Mouse (Mus musculus): ENCODE results near the gene Gm20683. TPM values are rescaled to one million over a fixed set of nuclear protein-coding genes. Genes with fewer than 3 reads are reported as not detected.
A peak's percentile ranks its signal among the peaks of the same experiment; 100 is the strongest.

Gm20683 gene
- polyA plus RNA-seq, 1 experiment from 2014 or later, result 1.6 TPM

DNA sequence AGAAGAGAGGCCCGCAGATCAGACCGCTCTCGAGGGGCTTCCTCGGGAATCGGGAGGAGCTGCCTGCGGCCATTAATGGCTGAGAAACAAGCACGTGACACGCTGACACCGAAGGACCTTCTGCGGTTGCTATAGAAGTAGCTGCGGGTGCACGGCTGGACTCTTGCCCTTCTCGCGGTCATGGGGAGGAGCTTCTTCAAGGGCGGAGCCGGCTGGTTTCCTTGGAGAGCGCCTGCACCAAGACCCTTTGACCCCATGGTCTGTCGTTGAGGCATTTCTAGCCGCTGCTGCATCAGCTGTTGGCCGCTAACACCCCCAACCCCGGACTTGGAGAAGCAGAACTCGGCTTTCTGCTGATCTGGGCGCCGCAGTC is 8.3 kb downstream of the Gm20683 start, which contains the start of gene Stub1:
Stub1 (minus strand) TSS at position 114 of the 373 bp plus-strand sequence.
- Histone ChIP-seq H3K4me2 (ENCODE audit: low read length) (peak within 1 kb of the TSS; percentile 97), H3K4me3 (ENCODE audit: low read depth, low read length) (peak within 1 kb of the TSS; percentile 61), H3K9ac (ENCODE audit: low read length) (peak within 1 kb of the TSS; percentile 69), H3K27ac (ENCODE audit: low read depth) (peak within 1 kb of the TSS; percentile 94), H3K4me1 (replicated peaks; ENCODE audit: control insufficient read depth, insufficient read depth, low read length) (peaks cover 52% of the 10 kb centered on the region), H3K9me3 (ENCODE audit: control insufficient read depth, low read length) (no peaks in the 10 kb centered on the region), H3K36me3 (ENCODE audit: control insufficient read depth, insufficient read depth, low read length) (peaks cover 35% of the 10 kb centered on the region), H3K27me3 (replicated peaks; ENCODE audit: control insufficient read depth, insufficient read depth, low read length) (no peaks in the 10 kb centered on the region)
- WGBS, result under 1% methylated on average over 24 of the region's 24 CpGs
- no peak for DNase-seq (ENCODE audit: low spot score)
- peak; percentile 59 for ATAC-seq (replicated peaks; ENCODE audit: low FRiP score, low TSS enrichment, low read depth)

DNA sequence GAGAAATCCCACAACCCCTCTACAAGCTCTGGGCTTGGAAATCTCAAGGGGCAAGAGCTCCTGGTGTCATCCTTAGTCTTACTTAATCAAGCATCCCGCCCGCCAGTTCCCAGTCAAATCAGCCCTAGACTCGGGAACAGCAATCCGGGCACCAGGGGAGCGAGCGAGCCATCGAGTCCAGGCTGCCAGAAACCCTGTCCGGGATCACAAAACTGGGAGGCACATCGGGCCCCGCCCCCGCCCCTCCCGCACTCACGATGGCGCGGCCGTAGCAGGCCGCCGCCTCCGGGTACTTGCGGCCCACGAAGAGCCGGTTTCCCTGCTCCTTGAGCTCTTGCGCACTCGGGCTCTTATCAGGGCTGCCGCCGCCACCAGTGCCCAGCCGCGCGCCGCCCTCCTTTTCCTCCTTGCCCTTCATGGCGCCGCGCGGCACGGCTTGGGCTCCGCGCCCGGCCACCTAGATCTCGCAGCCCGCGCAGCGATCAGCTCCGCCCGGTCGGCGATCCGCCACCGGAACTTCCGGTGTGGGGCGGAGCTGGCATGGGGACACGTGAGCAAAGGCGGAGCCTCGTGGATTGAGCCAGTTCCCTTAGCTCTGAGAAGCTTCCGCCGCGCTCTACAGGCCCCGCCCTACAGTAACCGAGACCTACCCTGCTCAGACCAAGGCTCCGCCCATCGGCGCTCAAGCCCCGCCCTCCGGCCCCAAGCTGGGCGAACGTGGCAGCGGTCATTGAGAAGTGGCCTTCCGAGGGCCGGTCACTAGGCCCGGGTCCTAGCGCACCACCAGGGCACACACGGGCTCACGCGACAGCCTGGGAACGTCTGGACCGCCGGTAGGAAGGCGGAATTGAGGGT is 8.9 kb downstream of the Gm20683 start:
- Histone ChIP-seq H3K36me3 (ENCODE audit: control insufficient read depth, insufficient read depth, low read length) (peaks cover 34% of the 10 kb centered on the region), H3K4me3 (ENCODE audit: low read depth, low read length) (peak overlapping the region; percentile 61), H3K9me3 (ENCODE audit: control insufficient read depth, low read length) (no peaks in the 10 kb centered on the region), H3K27me3 (replicated peaks; ENCODE audit: control insufficient read depth, insufficient read depth, low read length) (no peaks in the 10 kb centered on the region), H3K4me1 (replicated peaks; ENCODE audit: control insufficient read depth, insufficient read depth, low read length) (peaks cover 55% of the 10 kb centered on the region), H3K9ac (ENCODE audit: low read length) (peak overlapping the region; percentile 69), H3K4me2 (ENCODE audit: low read length) (peak overlapping the region; percentile 97), H3K27ac (ENCODE audit: low read depth) (peak overlapping the region; percentile 94)
- DNase-seq (ENCODE audit: low spot score), result peak; percentile 100
- ATAC-seq (replicated peaks; ENCODE audit: low FRiP score, low TSS enrichment, low read depth), result peak; percentile 87
- WGBS, result under 1% methylated on average over 77 of the region's 77 CpGs

DNA sequence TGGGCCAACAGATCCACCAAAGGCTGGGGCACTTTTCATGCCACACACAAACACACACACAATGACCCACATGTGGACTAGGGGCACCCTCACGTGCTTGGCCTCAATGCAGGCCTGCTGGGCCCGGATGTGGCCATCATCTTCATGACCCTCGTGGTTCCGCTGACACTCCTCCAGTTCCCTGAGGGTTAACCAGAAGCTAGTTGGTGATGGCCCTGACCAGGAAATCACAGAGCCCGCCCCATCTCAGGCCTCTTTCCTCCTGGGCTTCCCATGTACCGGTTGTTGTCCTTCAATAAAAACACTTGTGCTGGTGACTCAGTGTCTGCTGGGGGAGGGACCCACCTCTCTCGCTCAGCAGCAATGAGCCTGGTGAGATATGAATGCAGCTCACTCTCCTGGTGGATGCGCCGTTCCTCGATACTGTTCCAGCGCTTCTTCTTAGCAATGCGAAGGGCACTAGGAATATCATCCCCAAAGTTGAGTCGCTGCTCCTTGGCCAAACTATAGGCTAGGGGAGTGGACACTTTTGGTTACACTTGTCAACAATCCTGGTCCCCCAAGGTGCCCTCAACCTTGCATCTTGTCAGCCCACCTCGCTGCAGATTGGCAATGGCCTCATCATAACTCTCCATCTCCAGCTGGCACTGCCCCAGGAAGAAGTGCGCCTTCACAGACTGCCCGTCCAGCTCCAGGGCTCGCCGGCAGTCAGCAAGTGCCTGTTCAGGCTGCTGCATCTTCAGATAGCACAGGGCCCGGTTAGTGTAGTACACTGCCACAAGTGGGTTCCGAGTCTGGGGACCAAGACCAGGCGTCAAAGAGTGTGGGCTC is 9.9 kb downstream of the Gm20683 start:
- no peak for DNase-seq (ENCODE audit: low spot score)
- no peaks in the 10 kb centered on the region for H3K9me3 ChIP-seq (ENCODE audit: control insufficient read depth, low read length)
- H3K36me3 ChIP-seq (ENCODE audit: control insufficient read depth, insufficient read depth, low read length), result peaks cover 40% of the 10 kb centered on the region
- H3K27ac ChIP-seq (ENCODE audit: low read depth), result peak overlapping the region; percentile 94
- peak overlapping the region; percentile 61 for H3K4me3 ChIP-seq (ENCODE audit: low read depth, low read length)
- no peak for ATAC-seq (replicated peaks; ENCODE audit: low FRiP score, low TSS enrichment, low read depth)
- peak overlapping the region; percentile 68 for H3K9ac ChIP-seq (ENCODE audit: low read length)
- WGBS, result 52% methylated on average over 21 of the region's 21 CpGs
- H3K4me2 ChIP-seq (ENCODE audit: low read length), result peak overlapping the region; percentile 97
- peaks cover 51% of the 10 kb centered on the region for H3K4me1 ChIP-seq (replicated peaks; ENCODE audit: control insufficient read depth, insufficient read depth, low read length)
- H3K27me3 ChIP-seq (replicated peaks; ENCODE audit: control insufficient read depth, insufficient read depth, low read length), result no peaks in the 10 kb centered on the region

DNA sequence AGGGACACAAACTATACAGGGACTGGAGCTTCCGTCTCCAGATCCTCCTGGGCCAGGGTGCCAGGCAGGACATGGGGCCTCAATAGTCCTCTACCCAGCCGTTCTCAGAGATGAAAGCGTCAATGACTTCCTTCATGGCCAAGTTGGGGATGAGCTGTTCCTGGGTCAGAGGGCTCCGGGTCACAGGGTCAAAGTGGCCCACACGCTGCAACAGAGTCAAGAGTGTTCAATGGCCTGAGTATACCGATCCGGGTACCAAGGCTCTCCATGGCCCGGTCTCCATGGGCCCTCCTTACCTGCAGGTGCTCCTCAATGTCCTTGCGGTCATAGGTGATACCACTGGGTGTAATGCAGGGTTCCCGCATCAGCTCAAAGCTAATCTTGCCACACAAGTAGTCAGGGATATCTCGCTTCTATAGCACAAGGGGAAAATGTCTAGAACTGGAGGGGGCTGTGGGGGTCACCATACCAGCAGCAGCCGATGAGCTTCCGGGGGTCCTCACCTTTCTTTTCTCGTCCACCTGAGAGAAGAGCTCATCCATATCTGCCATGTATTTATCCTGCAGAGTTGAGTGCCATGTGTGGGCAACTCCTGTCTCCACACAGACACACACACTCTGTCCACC is 10.6 kb downstream of the Gm20683 start:
- no peak overlapping the region for H3K9ac ChIP-seq (ENCODE audit: low read length)
- H3K4me1 ChIP-seq (replicated peaks; ENCODE audit: control insufficient read depth, insufficient read depth, low read length), result peaks cover 44% of the 10 kb centered on the region
- ATAC-seq (replicated peaks; ENCODE audit: low FRiP score, low TSS enrichment, low read depth) (no peak), DNase-seq (ENCODE audit: low spot score) (no peak)
- 84% methylated on average over 14 of the region's 14 CpGs for WGBS
- H3K9me3 ChIP-seq (ENCODE audit: control insufficient read depth, low read length), result no peaks in the 10 kb centered on the region
- no peaks in the 10 kb centered on the region for H3K27me3 ChIP-seq (replicated peaks; ENCODE audit: control insufficient read depth, insufficient read depth, low read length)
- no peak overlapping the region for H3K4me3 ChIP-seq (ENCODE audit: low read depth, low read length)
- H3K36me3 ChIP-seq (ENCODE audit: control insufficient read depth, insufficient read depth, low read length), result peaks cover 46% of the 10 kb centered on the region
- no peak overlapping the region for H3K27ac ChIP-seq (ENCODE audit: low read depth)
- peak overlapping the region; percentile 97; the same call in 1 of the 2 replicates for H3K4me2 ChIP-seq (ENCODE audit: low read length)

DNA sequence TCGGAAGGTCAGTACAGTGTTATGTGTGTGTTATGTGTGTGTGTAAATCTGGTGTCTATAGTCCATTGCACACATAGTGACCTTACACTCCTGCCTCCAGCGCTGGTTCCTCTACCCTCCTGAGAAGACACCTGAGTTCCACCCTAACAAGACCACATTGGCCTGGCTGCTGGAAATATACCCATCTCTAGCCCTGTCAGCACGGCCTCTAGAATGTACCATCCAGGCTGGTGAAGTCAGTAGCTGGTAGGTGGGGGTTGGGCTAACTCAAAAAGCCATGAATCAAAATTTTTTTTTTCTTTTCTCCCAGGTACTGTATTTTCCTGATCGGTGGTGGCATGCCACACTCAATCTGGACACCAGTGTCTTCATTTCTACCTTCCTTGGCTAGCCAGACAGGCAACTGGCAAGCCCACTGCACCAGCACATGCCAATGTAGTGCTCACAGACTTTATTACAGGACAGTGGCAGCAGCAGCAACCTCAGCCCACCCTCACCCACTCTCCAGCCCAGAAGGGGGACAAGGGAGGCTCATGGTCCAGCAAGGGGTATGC is 11.3 kb downstream of the Gm20683 start:
- Histone ChIP-seq H3K4me2 (ENCODE audit: low read length) (peak overlapping the region; percentile 85), H3K27me3 (replicated peaks; ENCODE audit: control insufficient read depth, insufficient read depth, low read length) (no peaks in the 10 kb centered on the region), H3K4me3 (ENCODE audit: low read depth, low read length) (no peak overlapping the region), H3K27ac (ENCODE audit: low read depth) (no peak overlapping the region), H3K4me1 (replicated peaks; ENCODE audit: control insufficient read depth, insufficient read depth, low read length) (peaks cover 44% of the 10 kb centered on the region), H3K9ac (ENCODE audit: low read length) (no peak overlapping the region; the same call in 1 of the 2 replicates), H3K9me3 (ENCODE audit: control insufficient read depth, low read length) (no peaks in the 10 kb centered on the region), H3K36me3 (ENCODE audit: control insufficient read depth, insufficient read depth, low read length) (peaks cover 49% of the 10 kb centered on the region)
- 77% methylated on average over 4 of the region's 4 CpGs for WGBS
- no peak for DNase-seq (ENCODE audit: low spot score)
- no peak for ATAC-seq (replicated peaks; ENCODE audit: low FRiP score, low TSS enrichment, low read depth)

DNA sequence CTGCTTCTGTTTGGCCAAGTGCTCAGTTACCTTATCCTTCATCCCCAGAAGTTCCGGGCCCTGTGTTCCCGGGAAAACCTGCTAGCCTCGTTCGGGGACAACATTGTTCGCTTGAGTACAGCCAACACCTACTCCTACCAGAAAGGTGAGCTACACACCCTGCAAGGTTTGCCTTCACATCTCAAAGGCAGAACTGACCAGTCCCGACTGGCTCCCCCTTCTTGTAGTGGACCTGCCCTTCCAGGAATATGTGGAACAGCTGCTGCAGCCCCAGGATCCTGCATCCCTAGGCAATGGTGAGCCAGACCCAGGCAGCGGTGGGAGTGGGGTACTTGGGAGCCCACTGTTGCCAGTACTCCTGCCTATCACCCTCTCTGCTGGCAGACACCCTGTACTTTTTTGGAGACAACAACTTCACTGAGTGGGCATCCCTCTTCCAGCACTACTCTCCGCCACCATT is 12.0 kb downstream of the Gm20683 start:
- DNase-seq (ENCODE audit: low spot score) (no peak), ATAC-seq (replicated peaks; ENCODE audit: low FRiP score, low TSS enrichment, low read depth) (no peak)
- Histone ChIP-seq H3K27ac (ENCODE audit: low read depth) (peak overlapping the region; percentile 82), H3K4me2 (ENCODE audit: low read length) (peak overlapping the region; percentile 85), H3K27me3 (replicated peaks; ENCODE audit: control insufficient read depth, insufficient read depth, low read length) (no peaks in the 10 kb centered on the region), H3K4me3 (ENCODE audit: low read depth, low read length) (peak overlapping the region; percentile 69), H3K9ac (ENCODE audit: low read length) (peak overlapping the region; percentile 68), H3K9me3 (ENCODE audit: control insufficient read depth, low read length) (no peaks in the 10 kb centered on the region), H3K4me1 (replicated peaks; ENCODE audit: control insufficient read depth, insufficient read depth, low read length) (peaks cover 47% of the 10 kb centered on the region), H3K36me3 (ENCODE audit: control insufficient read depth, insufficient read depth, low read length) (peaks cover 45% of the 10 kb centered on the region)
- 38% methylated on average over 8 of the region's 8 CpGs for WGBS

DNA sequence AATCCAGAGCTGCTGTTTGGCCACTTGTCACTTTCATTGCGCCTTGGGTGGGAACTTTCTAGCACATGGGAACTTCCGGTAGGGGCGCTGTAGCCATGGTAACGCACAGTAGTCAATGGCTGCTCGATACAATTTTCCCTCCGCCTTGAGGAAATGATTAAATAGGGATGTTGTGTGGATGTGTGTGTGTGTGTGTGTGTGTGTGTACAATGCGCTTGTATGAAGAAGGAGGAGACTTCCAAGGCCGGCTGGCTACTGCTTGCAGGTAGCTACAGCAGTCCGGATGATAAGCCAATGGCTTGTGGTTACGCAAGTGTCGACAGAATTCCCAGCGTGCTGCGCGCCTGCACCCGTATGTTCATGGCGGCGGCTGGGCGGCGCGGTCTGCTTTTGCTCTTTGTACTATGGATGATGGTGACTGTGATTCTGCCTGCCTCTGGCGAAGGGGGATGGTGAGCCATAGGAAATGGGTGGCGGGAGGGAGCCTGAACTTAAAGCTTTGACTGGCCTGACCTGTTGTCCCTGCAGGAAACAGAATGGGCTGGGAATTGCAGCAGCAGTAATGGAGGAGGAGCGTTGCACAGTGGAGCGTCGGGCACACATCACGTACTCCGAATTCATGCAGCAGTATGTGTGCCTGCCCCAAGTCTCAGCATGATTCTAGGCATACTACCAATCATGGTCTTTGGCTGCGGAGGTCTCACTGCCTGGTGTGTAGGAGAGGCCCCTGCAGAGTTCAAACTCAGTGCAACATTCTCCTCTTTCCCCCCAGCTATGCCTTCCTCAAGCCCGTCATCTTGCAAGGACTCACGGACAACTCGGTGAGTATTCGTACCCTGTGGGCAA is 12.6 kb downstream of the Gm20683 start, which contains the start of gene Jmjd8:
Jmjd8 (plus strand) TSS at position 156 of the 846 bp plus-strand sequence.
- DNase-seq (ENCODE audit: low spot score), result peak; percentile 90
- Histone ChIP-seq H3K4me2 (ENCODE audit: low read length) (peak within 1 kb of the TSS; percentile 85), H3K27ac (ENCODE audit: low read depth) (peak within 1 kb of the TSS; percentile 82), H3K4me1 (replicated peaks; ENCODE audit: control insufficient read depth, insufficient read depth, low read length) (peaks cover 47% of the 10 kb centered on the region), H3K4me3 (ENCODE audit: low read depth, low read length) (peak within 1 kb of the TSS; percentile 69), H3K36me3 (ENCODE audit: control insufficient read depth, insufficient read depth, low read length) (peaks cover 45% of the 10 kb centered on the region), H3K9ac (ENCODE audit: low read length) (peak within 1 kb of the TSS; percentile 68), H3K27me3 (replicated peaks; ENCODE audit: control insufficient read depth, insufficient read depth, low read length) (no peaks in the 10 kb centered on the region), H3K9me3 (ENCODE audit: control insufficient read depth, low read length) (no peaks in the 10 kb centered on the region)
- ATAC-seq (replicated peaks; ENCODE audit: low FRiP score, low TSS enrichment, low read depth), result peak; percentile 32
- 1% methylated on average over 32 of the region's 32 CpGs for WGBS

Measured in intestine, embryonic 14.5 days (tissue).